Mouse (Mus musculus) layer of hippocampus, adult 8-10 months (tissue): ENCODE measurements around the gene Tcam1. TPM values are rescaled to one million over a fixed set of nuclear protein-coding genes. Genes with fewer than 3 reads are reported as not detected.

Experiments
- DNase-seq, 2 experiments: peaks; one replicate each; pipeline ENCODE4 v3.0.0; 2022; ENCODE audit warnings: low spot score in 2 of 2
- total RNA-seq, 4 experiments: library from RNA; stranded (reverse); gene quantifications; 2 replicates each; pipeline ENCODE4 v1.2.4; 2022

Gene Tcam1
- total RNA-seq, 4 experiments from 2014 or later = 0.16 to 0.20 TPM; not detected in 2

GRCm38 (mm10) chr11:106273311-106273684, 3.2 kb upstream of the Tcam1 start:
- DNase-seq = no peak

- no peak for DNase-seq
Observed at GRCm38 (mm10) chr11:106273811-106274210, 2.7 kb upstream of the Tcam1 start.

- no peak for DNase-seq
Observed at GRCm38 (mm10) chr11:106274374-106274773, 2.1 kb upstream of the Tcam1 start.

GRCm38 (mm10) chr11:106274971-106275411, 1.5 kb upstream of the Tcam1 start:
- DNase-seq = no peak

- DNase-seq = no peak
Observed at GRCm38 (mm10) chr11:106282452-106282851, 6.0 kb downstream of the Tcam1 start.

GRCm38 (mm10) chr11:106283371-106283770, 6.9 kb downstream of the Tcam1 start:
- DNase-seq = no peak

GRCm38 (mm10) chr11:106284126-106284525, 7.7 kb downstream of the Tcam1 start:
- no peak for DNase-seq

- no peak for DNase-seq
Observed at GRCm38 (mm10) chr11:106286206-106286605, 9.7 kb downstream of the Tcam1 start.

- DNase-seq = no peak
Observed at GRCm38 (mm10) chr11:106286987-106287386, 10.5 kb downstream of the Tcam1 start.

GRCm38 (mm10) chr11:106289369-106289768, 12.9 kb downstream of the Tcam1 start:
- DNase-seq = no peak

GRCm38 (mm10) chr11:106290376-106290775, 13.9 kb downstream of the Tcam1 start:
- DNase-seq = no peak

GRCm38 (mm10) chr11:106291861-106292260, 15.4 kb downstream of the Tcam1 start:
- no peak for DNase-seq

GRCm38 (mm10) chr11:106301765-106302164, 25.3 kb downstream of the Tcam1 start, which contains the start of gene Gh:
Gh (minus strand) TSS chr11:106301865.
- no peak for DNase-seq

GRCm38 (mm10) chr11:106302634-106303033, 26.2 kb downstream of the Tcam1 start:
- DNase-seq = no peak

GRCm38 (mm10) chr11:106305348-106306064, 29.0 kb downstream of the Tcam1 start:
- no peak for DNase-seq

GRCm38 (mm10) chr11:106306065-106306385, 29.6 kb downstream of the Tcam1 start:
- no peak for DNase-seq

- no peak for DNase-seq
Observed at GRCm38 (mm10) chr11:106306758-106307157, 30.3 kb downstream of the Tcam1 start.

GRCm38 (mm10) chr11:106307432-106307831, 31.0 kb downstream of the Tcam1 start:
- no peak for DNase-seq

GRCm38 (mm10) chr11:106308162-106308561, 31.7 kb downstream of the Tcam1 start:
- DNase-seq = no peak

GRCm38 (mm10) chr11:106310123-106310522, 33.7 kb downstream of the Tcam1 start:
- no peak for DNase-seq

GRCm38 (mm10) chr11:106313533-106313932, 37.1 kb downstream of the Tcam1 start:
- no peak for DNase-seq

GRCm38 (mm10) chr11:106314333-106314812, 37.9 kb downstream of the Tcam1 start, which contains the start of gene Cd79b:
Cd79b (minus strand) TSS chr11:106314762.
- no peak for DNase-seq

GRCm38 (mm10) chr11:106316416-106316815, 39.9 kb downstream of the Tcam1 start:
- no peak for DNase-seq
